Mouse (Mus musculus): ENCODE data around the gene Rasgrp2. TPM values are rescaled to one million over a fixed set of nuclear protein-coding genes. Genes with fewer than 3 reads are reported as not detected.

Gene Rasgrp2
- polyA plus RNA-seq, 1 experiment, result 0.71 TPM

GRCm38 (mm10) chr19:6376643-6377042 lies 22.5 kb upstream of the Rasgrp2 start:
- Histone ChIP-seq H3K27me3 (ENCODE audit: control insufficient read depth, insufficient read depth, insufficient read length) (no peaks in the 10 kb centered on the region), H3K36me3 (ENCODE audit: control insufficient read depth, insufficient read depth) (peaks cover 87% of the 10 kb centered on the region), H3K4me3 (ENCODE audit: insufficient read depth, poor library complexity, severe bottlenecking) (no peak overlapping the region), H3ac (ENCODE audit: control insufficient read depth, insufficient read length, low read depth) (no peak overlapping the region), H3K79me3 (ENCODE audit: low read depth) (peaks cover 20% of the 10 kb centered on the region), H3K79me2 (ENCODE audit: control insufficient read depth, insufficient read depth) (peaks cover 57% of the 10 kb centered on the region)
- TF ChIP-seq USF1 (IDR thresholded peaks at IDR 0.05; ENCODE audit: low read depth) (no peak), MYOG (IDR thresholded peaks at IDR 0.05; ENCODE audit: control insufficient read depth, extremely low read depth, insufficient read length) (no peak), MYOD1 (IDR thresholded peaks at IDR 0.05; ENCODE audit: control insufficient read depth, insufficient read length, low read depth) (no peak), MAX (IDR thresholded peaks at IDR 0.05) (no peak), CEBPB (IDR thresholded peaks at IDR 0.05; ENCODE audit: low read depth) (no peak)

GRCm38 (mm10) chr19:6377327-6378040 lies 21.7 kb upstream of the Rasgrp2 start:
- Histone ChIP-seq H3K27me3 (ENCODE audit: control insufficient read depth, insufficient read depth, insufficient read length) (no peaks in the 10 kb centered on the region), H3ac (ENCODE audit: control insufficient read depth, insufficient read length, low read depth) (no peak overlapping the region), H3K36me3 (ENCODE audit: control insufficient read depth, insufficient read depth) (peaks cover 79% of the 10 kb centered on the region), H3K79me2 (ENCODE audit: control insufficient read depth, insufficient read depth) (peaks cover 48% of the 10 kb centered on the region), H3K79me3 (ENCODE audit: low read depth) (peaks cover 20% of the 10 kb centered on the region), H3K4me3 (ENCODE audit: insufficient read depth, poor library complexity, severe bottlenecking) (no peak overlapping the region)
- TF ChIP-seq MYOD1 (IDR thresholded peaks at IDR 0.05; ENCODE audit: control insufficient read depth, insufficient read length, low read depth) (no peak), MAX (IDR thresholded peaks at IDR 0.05) (no peak), FOSL1 (IDR thresholded peaks at IDR 0.05; ENCODE audit: insufficient read depth, low read length, poor library complexity, severe bottlenecking) (no peak), CEBPB (IDR thresholded peaks at IDR 0.05; ENCODE audit: low read depth) (no peak), USF1 (IDR thresholded peaks at IDR 0.05; ENCODE audit: low read depth) (no peak), CTCF (IDR thresholded peaks at IDR 0.05; ENCODE audit: control insufficient read depth, insufficient read depth, insufficient read length) (no peak), MYOG (IDR thresholded peaks at IDR 0.05; ENCODE audit: control insufficient read depth, extremely low read depth, insufficient read length) (no peak)

GRCm38 (mm10) chr19:6380411-6381166 lies 18.6 kb upstream of the Rasgrp2 start:
- Histone ChIP-seq H3K79me2 (ENCODE audit: control insufficient read depth, insufficient read depth) (peaks cover 21% of the 10 kb centered on the region), H3K27me3 (ENCODE audit: control insufficient read depth, insufficient read depth, insufficient read length) (no peaks in the 10 kb centered on the region), H3K36me3 (ENCODE audit: control insufficient read depth, insufficient read depth) (peaks cover 50% of the 10 kb centered on the region), H3ac (ENCODE audit: control insufficient read depth, insufficient read length, low read depth) (no peak overlapping the region), H3K4me3 (ENCODE audit: insufficient read depth, poor library complexity, severe bottlenecking) (no peak overlapping the region), H3K79me3 (ENCODE audit: low read depth) (peaks cover 2% of the 10 kb centered on the region)
- TF ChIP-seq FOSL1 (IDR thresholded peaks at IDR 0.05; ENCODE audit: insufficient read depth, low read length, poor library complexity, severe bottlenecking), result no peak
- TF ChIP-seq USF1 (IDR thresholded peaks at IDR 0.05; ENCODE audit: low read depth), result no peak
- TF ChIP-seq MYOD1 (IDR thresholded peaks at IDR 0.05; ENCODE audit: control insufficient read depth, insufficient read length, low read depth), result no peak
- TF ChIP-seq CEBPB (IDR thresholded peaks at IDR 0.05; ENCODE audit: low read depth), result no peak
- no peak for TF ChIP-seq MAX (IDR thresholded peaks at IDR 0.05)
- TF ChIP-seq MYOG (IDR thresholded peaks at IDR 0.05; ENCODE audit: control insufficient read depth, extremely low read depth, insufficient read length), result no peak
- no peak for TF ChIP-seq CTCF (IDR thresholded peaks at IDR 0.05; ENCODE audit: control insufficient read depth, insufficient read depth, insufficient read length)

GRCm38 (mm10) chr19:6381238-6381637 lies 17.9 kb upstream of the Rasgrp2 start:
- no peak overlapping the region for H3K4me3 ChIP-seq (ENCODE audit: insufficient read depth, poor library complexity, severe bottlenecking)
- TF ChIP-seq MYOD1 (IDR thresholded peaks at IDR 0.05; ENCODE audit: control insufficient read depth, insufficient read length, low read depth) (no peak), CTCF (IDR thresholded peaks at IDR 0.05; ENCODE audit: control insufficient read depth, insufficient read depth, insufficient read length) (no peak), CEBPB (IDR thresholded peaks at IDR 0.05; ENCODE audit: low read depth) (no peak), USF1 (IDR thresholded peaks at IDR 0.05; ENCODE audit: low read depth) (no peak), MAX (IDR thresholded peaks at IDR 0.05) (no peak), MYOG (IDR thresholded peaks at IDR 0.05; ENCODE audit: control insufficient read depth, extremely low read depth, insufficient read length) (no peak)
- H3K79me3 ChIP-seq (ENCODE audit: low read depth), result peaks cover 2% of the 10 kb centered on the region
- H3K27me3 ChIP-seq (ENCODE audit: control insufficient read depth, insufficient read depth, insufficient read length), result no peaks in the 10 kb centered on the region
- H3ac ChIP-seq (ENCODE audit: control insufficient read depth, insufficient read length, low read depth), result no peak overlapping the region
- H3K79me2 ChIP-seq (ENCODE audit: control insufficient read depth, insufficient read depth), result peaks cover 17% of the 10 kb centered on the region
- H3K36me3 ChIP-seq (ENCODE audit: control insufficient read depth, insufficient read depth), result peaks cover 44% of the 10 kb centered on the region

- TF ChIP-seq MYOG (IDR thresholded peaks at IDR 0.05; ENCODE audit: control insufficient read depth, extremely low read depth, insufficient read length), result no peak
- no peak for TF ChIP-seq CTCF (IDR thresholded peaks at IDR 0.05; ENCODE audit: control insufficient read depth, insufficient read depth, insufficient read length)
- TF ChIP-seq CEBPB (IDR thresholded peaks at IDR 0.05; ENCODE audit: low read depth), result no peak
- H3K4me3 ChIP-seq (ENCODE audit: insufficient read depth, poor library complexity, severe bottlenecking), result no peak overlapping the region
Measured at GRCm38 (mm10) chr19:6382323-6382924, 16.7 kb upstream of the Rasgrp2 start.

More at GRCm38 (mm10) chr19:6382323-6382924, 16.7 kb upstream of the Rasgrp2 start:
- no peaks in the 10 kb centered on the region for H3K79me3 ChIP-seq (ENCODE audit: low read depth)
- H3ac ChIP-seq (ENCODE audit: control insufficient read depth, insufficient read length, low read depth), result no peak overlapping the region
- peaks cover 32% of the 10 kb centered on the region for H3K36me3 ChIP-seq (ENCODE audit: control insufficient read depth, insufficient read depth)
- H3K79me2 ChIP-seq (ENCODE audit: control insufficient read depth, insufficient read depth), result peaks cover 5% of the 10 kb centered on the region
- no peaks in the 10 kb centered on the region for H3K27me3 ChIP-seq (ENCODE audit: control insufficient read depth, insufficient read depth, insufficient read length)

Measured in C2C12 (cell line).